Mouse (Mus musculus) midbrain, embryonic 16.5 days (tissue): ENCODE data around the gene Ly86. TPM values are rescaled to one million over a fixed set of nuclear protein-coding genes. Genes with fewer than 3 reads are reported as not detected.

ENCODE experiments used
- ATAC-seq: fragments of 200-750 bp; cut with Nextera tagmentation; 2 replicates; pipeline ENCODE4 v1.8.0; 2017; ENCODE audit warnings: moderate TSS enrichment
- H3K27ac ChIP-seq: fragments of 300-500 bp; sonication (generic); 2 replicates; pipeline ENCODE4 v1.5.1; 2014; ENCODE audit warnings: mild to moderate bottlenecking, low read length, mixed read lengths
- H3K27me3 ChIP-seq: fragments of 300-500 bp; sonication (generic); 2 replicates; pipeline ENCODE4 v1.6.1; 2014; ENCODE audit warnings: low read depth, low read length, mixed read lengths; ENCODE audit not compliant: control insufficient read depth, insufficient read depth
- H3K36me3 ChIP-seq: fragments of 300-500 bp; sonication (generic); 2 replicates; pipeline ENCODE4 v1.6.1; 2014; ENCODE audit warnings: mild to moderate bottlenecking, low read length, moderate library complexity, mixed read lengths; ENCODE audit not compliant: control insufficient read depth, insufficient read depth
- H3K4me1 ChIP-seq: fragments of 300-500 bp; sonication (generic); 2 replicates; pipeline ENCODE4 v1.6.1; 2014; ENCODE audit warnings: mild to moderate bottlenecking, low read length, mixed read lengths; ENCODE audit not compliant: control insufficient read depth, insufficient read depth
- H3K4me2 ChIP-seq: fragments of 300-500 bp; sonication (generic); 2 replicates; pipeline ENCODE4 v1.6.1; 2014; ENCODE audit warnings: mild to moderate bottlenecking, low read length, mixed read lengths
- H3K4me3 ChIP-seq: fragments of 300-500 bp; sonication (generic); 2 replicates; pipeline ENCODE4 v1.5.1; 2014; ENCODE audit warnings: low read depth, mild to moderate bottlenecking, low read length, moderate library complexity, mixed read lengths
- H3K9ac ChIP-seq: fragments of 300-500 bp; sonication (generic); 2 replicates; pipeline ENCODE4 v1.6.1; 2014; ENCODE audit warnings: low read depth, low read length, mixed read lengths
- H3K9me3 ChIP-seq: fragments of 300-500 bp; sonication (generic); replicated peaks from 2 replicates; pipeline ENCODE4 v1.6.1; 2014; ENCODE audit warnings: mild to moderate bottlenecking, low read length, mixed read lengths; ENCODE audit not compliant: control insufficient read depth, poor library complexity, severe bottlenecking
- WGBS: fragments of 180-500 bp; shearing (Covaris S2); extraction: QIAGEN DNeasy Blood & Tissue Kit; methylation state at CpG from one replicate; pipeline ENCODE4 v1.1.7; 2014; 5-methylcytosine and 5-hydroxymethylcytosine counted together
- polyA plus RNA-seq: library from polyadenylated mRNA; unstranded; fragments of >200 nt; fragmentation: Nextera tagmentation; extraction: Ambion mirVana; gene quantifications from 2 replicates; pipeline ENCODE4 v1.2.1, GENCODE M21; 2015

Ly86 gene
- polyA plus RNA-seq, 1 experiment from 2014 or later: 5.9 TPM

DNA sequence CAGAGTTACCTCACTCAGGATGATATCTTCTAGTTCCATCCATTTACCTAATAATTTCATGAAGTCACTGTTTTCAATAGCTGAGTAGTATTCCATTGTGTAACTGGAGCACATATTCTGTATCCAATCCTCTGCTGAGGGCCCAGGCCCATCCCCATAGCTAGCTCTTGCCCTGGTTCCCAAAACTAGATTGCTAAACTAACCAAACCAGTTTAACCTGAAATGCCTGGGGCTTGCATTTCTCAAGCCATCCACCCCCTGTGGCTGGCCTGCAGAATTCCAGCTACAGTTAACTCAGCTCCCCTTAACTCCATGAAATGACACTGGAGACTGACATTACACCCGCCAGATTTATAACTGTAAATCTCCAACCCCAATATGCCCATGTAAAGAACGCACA, 13.1 kb downstream of the Ly86 start:
- Histone ChIP-seq H3K4me3 (no peak overlapping the region), H3K27me3 (no peaks in the 10 kb centered on the region), H3K9me3 (no peaks in the 10 kb centered on the region), H3K36me3 (no peaks in the 10 kb centered on the region), H3K9ac (no peak overlapping the region), H3K4me1 (no peaks in the 10 kb centered on the region), H3K4me2 (no peak overlapping the region), H3K27ac (no peak overlapping the region)
- ATAC-seq: no peak
- 93% methylated on average over 2 of the region's 2 CpGs for WGBS

DNA sequence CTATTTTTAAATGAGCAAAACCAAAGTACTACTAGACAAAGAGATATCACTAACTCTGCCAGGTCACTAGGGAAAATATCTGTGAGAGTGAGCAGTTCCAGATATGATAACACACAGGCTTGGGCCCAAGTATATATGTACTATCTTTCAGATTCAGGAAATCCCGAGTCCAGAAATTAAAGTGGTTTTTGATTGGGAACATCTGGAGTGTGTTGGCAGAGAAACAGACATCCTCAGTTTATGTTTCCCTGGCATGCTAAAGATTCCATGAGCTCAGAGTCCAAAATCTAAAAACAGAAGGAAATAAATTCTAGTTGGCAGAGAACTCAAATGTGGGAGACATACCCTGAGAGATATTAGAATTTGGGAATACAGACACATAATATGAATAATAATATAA, 16.2 kb downstream of the Ly86 start:
- no peaks in the 10 kb centered on the region for H3K36me3 ChIP-seq

DNA sequence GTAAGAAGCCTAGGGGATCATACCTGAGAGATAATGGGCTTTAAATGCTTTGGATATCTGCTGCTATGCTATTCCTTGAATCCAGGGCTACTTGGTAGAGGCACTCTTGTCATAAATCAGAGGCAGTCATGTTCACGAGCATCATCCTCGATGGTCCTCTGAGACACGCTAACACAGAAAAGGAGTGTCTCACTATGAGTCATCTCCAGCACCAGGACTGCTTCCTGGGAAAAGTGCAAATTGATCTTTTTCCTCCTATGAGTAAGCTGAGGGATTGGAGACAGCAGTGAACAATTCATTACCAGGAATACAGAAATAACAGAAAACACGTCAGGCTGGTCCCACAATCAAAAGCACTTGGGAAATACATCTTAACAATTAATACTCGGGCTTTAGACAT, 19.3 kb downstream of the Ly86 start:
- no peak overlapping the region for H3K4me3 ChIP-seq
- ATAC-seq: no peak
- H3K9ac ChIP-seq: no peak overlapping the region
- no peaks in the 10 kb centered on the region for H3K27me3 ChIP-seq
- no peaks in the 10 kb centered on the region for H3K9me3 ChIP-seq
- 77% methylated on average over 5 of the region's 5 CpGs for WGBS
- H3K36me3 ChIP-seq: no peaks in the 10 kb centered on the region
- no peak overlapping the region for H3K4me2 ChIP-seq
- no peak overlapping the region for H3K27ac ChIP-seq
- no peaks in the 10 kb centered on the region for H3K4me1 ChIP-seq

More for the DNA sequence above, 16.2 kb downstream of the Ly86 start:
- Histone ChIP-seq H3K4me1 (no peaks in the 10 kb centered on the region), H3K27me3 (no peaks in the 10 kb centered on the region), H3K9me3 (no peaks in the 10 kb centered on the region), H3K4me2 (no peak overlapping the region), H3K27ac (no peak overlapping the region), H3K9ac (no peak overlapping the region), H3K4me3 (no peak overlapping the region)
- 89% methylated on average over 1 of the region's 1 CpGs for WGBS
- no peak for ATAC-seq

DNA sequence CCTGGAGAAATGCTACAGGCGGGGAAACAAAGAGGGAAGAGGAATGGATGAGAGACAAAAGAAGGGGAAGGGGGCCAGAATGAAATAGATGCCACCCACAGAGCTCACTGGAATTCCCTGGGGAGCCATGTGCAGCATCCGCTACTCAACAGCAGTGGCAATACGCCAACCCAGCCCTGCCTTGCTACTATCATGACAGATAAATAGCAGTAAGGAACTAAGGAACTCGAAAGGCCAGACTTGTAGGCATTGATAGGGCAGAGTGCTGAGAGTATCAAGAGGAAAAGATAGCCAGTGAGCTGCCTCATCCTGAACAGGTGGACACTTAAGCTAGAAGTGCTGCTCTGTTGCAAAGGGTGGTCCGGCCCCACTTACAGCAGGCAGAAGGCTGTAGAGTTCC, 31.4 kb downstream of the Ly86 start:
- no peak overlapping the region for H3K4me3 ChIP-seq
- ATAC-seq: no peak
- H3K4me2 ChIP-seq: no peak overlapping the region
- H3K27me3 ChIP-seq: no peaks in the 10 kb centered on the region
- no peaks in the 10 kb centered on the region for H3K9me3 ChIP-seq
- H3K27ac ChIP-seq: no peak overlapping the region
- WGBS: 65% methylated on average over 5 of the region's 5 CpGs
- H3K4me1 ChIP-seq: no peaks in the 10 kb centered on the region
- no peak overlapping the region for H3K9ac ChIP-seq
- H3K36me3 ChIP-seq: no peaks in the 10 kb centered on the region

DNA sequence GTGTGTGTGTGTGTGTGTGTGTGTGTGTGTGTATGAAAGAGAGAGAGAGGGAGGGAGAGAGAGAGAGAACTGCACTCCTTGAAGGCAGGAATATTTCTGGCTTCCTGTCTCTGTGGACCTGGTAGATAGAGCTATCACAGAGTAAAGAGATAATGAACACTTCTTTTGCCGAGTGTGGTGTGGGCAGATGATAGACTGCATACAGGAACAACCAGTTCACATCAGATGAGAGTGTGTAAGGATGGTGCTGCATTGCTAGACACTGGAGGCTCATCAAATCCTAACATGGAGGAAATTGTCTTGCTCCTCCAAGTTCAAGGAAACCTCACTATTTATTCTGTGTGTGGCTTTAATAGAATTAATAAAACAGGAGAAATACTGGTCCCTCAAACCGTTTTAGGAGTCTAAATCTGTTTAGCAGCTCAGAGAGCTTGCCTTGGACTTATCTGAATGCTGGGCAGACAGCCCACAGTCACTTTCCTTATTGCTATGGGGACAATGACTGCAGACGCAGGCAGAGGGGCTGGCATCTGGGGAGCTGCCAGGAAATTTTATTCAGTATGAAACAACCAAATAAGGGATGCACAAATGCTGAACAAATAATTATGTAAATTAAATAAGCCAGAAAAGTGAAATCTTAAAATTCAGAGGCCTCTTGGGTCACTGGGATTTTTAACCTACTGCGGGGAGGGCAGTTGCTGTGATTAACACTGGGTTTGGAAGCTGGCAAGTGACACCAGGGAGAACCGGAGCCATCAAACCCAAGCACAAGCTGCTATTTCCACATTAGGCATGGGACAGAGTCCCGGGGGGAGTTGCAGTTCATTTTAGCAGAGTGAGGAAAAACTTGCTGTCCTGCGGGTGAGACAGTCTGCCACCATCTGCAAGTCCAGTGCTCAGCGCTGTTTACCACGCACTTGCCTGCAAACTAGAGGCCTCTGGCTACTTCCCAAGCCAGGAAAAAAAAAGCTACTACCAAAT, 43.5 kb downstream of the Ly86 start:
- peaks cover 13% of the 10 kb centered on the region for H3K4me1 ChIP-seq
- H3K27me3 ChIP-seq: no peaks in the 10 kb centered on the region
- WGBS: 41% methylated on average over 9 of the region's 9 CpGs
- no peak overlapping the region for H3K4me3 ChIP-seq
- no peaks in the 10 kb centered on the region for H3K9me3 ChIP-seq
- H3K4me2 ChIP-seq: no peak overlapping the region
- peak overlapping the region; percentile 40 for H3K27ac ChIP-seq
- H3K36me3 ChIP-seq: no peaks in the 10 kb centered on the region
- no peak overlapping the region for H3K9ac ChIP-seq
- peak; percentile 88 for ATAC-seq

DNA sequence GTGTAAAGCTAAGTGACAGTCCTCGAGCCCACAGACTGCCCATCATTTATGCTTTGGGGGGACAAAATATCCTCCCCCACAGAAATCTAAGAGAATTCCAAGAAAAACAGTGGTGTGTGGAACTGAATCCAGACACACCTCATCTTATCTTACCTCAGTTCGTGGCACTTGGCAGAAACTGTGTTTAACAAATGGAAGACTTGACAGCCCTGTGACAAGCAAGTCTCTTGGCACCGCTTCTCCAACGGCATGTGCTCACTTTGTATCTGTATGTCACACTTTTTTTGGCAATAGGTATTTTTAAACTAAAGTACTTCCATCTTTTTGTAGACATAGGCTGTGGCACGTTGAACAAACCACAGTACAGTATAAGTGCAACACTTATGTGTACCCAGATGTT, 44.3 kb downstream of the Ly86 start:
- Histone ChIP-seq H3K36me3 (no peaks in the 10 kb centered on the region), H3K27me3 (no peaks in the 10 kb centered on the region), H3K4me2 (no peak overlapping the region), H3K4me3 (no peak overlapping the region), H3K9ac (no peak overlapping the region), H3K4me1 (peaks cover 13% of the 10 kb centered on the region), H3K27ac (peak overlapping the region; percentile 40; the same call in 1 of the 2 replicates), H3K9me3 (no peaks in the 10 kb centered on the region)
- ATAC-seq: no peak
- 73% methylated on average over 5 of the region's 5 CpGs for WGBS

DNA sequence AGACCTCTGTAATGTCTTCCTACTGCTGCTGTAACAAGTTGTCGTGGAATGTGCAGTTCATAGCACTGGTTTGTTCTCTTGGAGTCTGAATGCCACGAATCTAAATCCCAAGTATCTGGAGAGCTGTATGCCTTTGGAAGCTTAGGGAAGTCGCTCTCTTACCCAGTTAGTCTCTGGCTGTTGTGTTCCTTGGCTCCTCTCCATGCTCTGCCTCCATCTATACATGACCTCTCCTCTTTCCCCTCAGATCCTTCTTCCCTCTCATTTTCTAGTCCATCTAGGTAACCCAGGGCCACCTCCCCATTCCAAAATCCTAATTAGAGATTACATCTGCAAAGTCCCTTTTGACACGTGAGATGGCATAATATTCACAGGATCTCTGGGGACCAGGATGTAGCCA, 53.8 kb downstream of the Ly86 start:
- Histone ChIP-seq H3K27me3 (no peaks in the 10 kb centered on the region), H3K9ac (no peak overlapping the region), H3K4me1 (no peaks in the 10 kb centered on the region), H3K27ac (no peak overlapping the region), H3K4me2 (no peak overlapping the region), H3K36me3 (no peaks in the 10 kb centered on the region), H3K4me3 (no peak overlapping the region), H3K9me3 (no peaks in the 10 kb centered on the region)
- 86% methylated on average over 4 of the region's 4 CpGs for WGBS
- no peak for ATAC-seq

DNA sequence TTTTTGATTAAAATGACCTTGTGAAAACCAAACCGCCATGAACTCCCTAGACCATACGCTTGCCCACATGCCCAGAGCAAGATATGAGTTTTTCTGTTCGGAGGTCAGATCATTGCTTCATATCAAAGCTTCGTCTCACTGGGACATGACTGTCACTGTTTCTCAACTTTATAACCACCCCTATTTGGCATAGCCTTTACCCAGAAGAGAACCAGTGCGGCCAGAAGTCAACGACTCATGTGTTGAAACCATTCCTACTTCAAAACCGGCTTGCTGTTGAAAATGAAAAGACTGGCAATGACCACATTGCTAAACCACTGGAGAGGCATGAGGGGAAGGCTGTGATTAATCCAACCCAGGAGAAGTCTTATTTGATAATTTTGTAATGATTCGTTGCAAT, 54.3 kb downstream of the Ly86 start:
- Histone ChIP-seq H3K36me3 (no peaks in the 10 kb centered on the region), H3K9me3 (no peaks in the 10 kb centered on the region)
- WGBS: 92% methylated on average over 8 of the region's 8 CpGs

DNA sequence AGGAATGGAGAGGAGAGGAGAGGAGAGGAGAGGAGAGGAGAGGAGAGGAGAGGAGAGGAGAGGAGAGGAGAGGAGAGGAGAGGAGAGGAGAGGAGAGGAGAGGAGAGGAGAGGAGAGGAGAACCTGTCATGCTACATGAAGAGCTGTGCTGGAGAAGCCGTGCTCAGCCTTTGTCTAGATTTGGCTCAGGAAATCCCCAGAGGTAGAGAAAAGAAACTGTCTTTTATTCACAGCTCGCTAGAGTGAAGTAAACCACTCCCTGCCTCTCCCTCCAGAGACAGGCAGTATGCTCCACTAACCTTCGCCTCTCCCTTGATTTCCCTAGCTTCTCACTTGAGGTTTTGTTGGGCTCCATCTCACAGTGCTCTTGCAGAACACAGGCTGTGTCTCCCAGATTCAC, 57.4 kb downstream of the Ly86 start:
- 30% methylated on average over 3 of the region's 3 CpGs for WGBS
- Histone ChIP-seq H3K27me3 (no peaks in the 10 kb centered on the region), H3K4me3 (no peak overlapping the region), H3K9me3 (no peaks in the 10 kb centered on the region), H3K36me3 (no peaks in the 10 kb centered on the region), H3K4me1 (no peaks in the 10 kb centered on the region), H3K9ac (no peak overlapping the region), H3K27ac (no peak overlapping the region), H3K4me2 (no peak overlapping the region)
- no peak for ATAC-seq

More for the DNA sequence above, 54.3 kb downstream of the Ly86 start:
- ATAC-seq: no peak
- Histone ChIP-seq H3K9ac (no peak overlapping the region), H3K27me3 (no peaks in the 10 kb centered on the region), H3K27ac (no peak overlapping the region), H3K4me2 (no peak overlapping the region), H3K4me1 (no peaks in the 10 kb centered on the region), H3K4me3 (no peak overlapping the region)
